Mouse (Mus musculus): ENCODE measurements around the gene Vtn.

Vtn gene

DNA sequence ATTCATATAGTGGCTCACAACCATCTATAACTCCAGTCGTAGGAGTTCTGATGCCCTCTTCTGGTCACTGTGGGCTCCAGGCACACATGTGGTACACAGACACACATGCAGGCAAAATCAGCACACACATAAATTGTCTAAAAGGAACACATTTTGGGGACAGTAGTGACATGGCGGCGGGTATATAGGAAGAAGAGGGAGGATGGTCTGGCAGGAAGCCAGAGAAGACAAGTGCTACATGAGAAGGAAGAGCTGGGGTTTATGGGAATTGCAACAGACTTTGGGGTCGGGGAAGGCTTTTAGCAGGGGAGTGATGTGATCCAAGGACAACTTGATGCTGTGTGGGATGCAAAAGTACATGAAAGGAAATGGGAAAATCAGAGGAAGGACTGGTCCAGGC lies 35.6 kb downstream of the Vtn start:
- DNase-seq (ENCODE audit: low read depth, low spot score): no peak

DNA sequence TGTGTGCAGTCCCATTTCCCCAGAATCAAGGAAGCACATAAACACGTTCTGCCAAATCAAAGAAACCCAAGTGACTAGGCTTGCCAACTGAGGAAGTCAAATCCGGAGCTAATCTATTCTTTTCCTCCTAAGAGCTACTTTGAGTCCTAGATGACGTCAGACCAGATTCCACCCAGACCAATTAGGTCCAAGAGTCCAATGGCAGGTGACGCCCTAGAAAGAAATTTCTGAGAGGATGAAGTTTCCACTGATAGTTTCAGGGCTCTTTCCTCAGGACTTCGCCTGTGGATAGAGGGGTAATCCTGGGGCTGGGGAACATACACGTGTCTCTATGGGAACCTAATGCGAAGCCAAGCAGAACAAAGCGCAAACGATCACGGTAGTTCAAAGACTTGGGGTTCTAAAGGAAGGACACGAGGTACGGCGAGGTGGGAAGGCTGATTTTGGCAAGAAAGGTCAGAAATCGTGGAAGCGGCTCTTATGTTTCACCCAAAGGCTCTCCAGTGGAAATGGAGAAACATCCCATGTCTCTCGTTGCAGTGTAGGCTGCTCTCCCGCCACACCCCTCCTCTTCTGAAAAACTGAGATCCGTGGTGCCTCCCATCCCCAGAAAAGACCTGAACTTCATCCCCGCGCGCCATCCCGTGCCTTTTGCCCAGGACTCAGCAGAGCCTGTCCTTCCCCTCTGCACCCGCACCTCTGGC lies 36.6 kb downstream of the Vtn start:
- no peak for DNase-seq (ENCODE audit: low read depth, low spot score)

DNA sequence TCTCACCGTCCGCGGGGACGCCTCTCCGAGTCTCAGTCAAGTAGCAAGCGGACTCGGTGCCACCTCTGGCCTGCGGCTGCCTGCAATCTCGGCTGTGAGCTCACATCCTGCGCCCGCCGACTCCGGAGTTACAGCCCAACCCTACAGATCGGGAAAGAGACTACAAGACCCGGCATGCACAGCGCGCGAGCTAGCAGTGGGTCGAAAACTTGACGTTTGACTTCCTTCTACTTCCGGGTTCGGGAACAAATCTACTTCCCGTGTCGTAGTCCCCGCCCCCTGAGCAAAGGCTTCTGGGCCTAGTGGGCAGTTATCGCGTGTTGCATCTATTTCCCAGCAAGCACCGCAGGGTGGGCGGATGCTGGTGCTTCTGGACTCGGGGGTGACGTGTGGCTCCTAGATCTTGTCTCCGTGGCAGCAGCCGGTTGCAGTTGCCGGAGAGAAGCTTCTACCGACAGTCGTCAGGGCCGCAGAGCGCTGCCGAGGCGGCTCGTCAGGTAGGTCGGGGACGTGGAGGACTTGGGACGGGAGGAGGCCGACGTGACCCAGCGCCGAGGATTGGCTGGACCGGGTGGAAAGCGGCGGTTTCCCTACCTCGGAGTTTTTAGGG lies 37.3 kb downstream of the Vtn start, which contains the start of the genes Tnfaip1 and Ift20:
TSS of gene Tnfaip1 (minus strand) at position 253 of the 610 bp plus-strand sequence.
TSS of gene Ift20 (plus strand) at position 282 of the 610 bp plus-strand sequence.
- DNase-seq (ENCODE audit: low read depth, low spot score): peak; percentile 100

DNA sequence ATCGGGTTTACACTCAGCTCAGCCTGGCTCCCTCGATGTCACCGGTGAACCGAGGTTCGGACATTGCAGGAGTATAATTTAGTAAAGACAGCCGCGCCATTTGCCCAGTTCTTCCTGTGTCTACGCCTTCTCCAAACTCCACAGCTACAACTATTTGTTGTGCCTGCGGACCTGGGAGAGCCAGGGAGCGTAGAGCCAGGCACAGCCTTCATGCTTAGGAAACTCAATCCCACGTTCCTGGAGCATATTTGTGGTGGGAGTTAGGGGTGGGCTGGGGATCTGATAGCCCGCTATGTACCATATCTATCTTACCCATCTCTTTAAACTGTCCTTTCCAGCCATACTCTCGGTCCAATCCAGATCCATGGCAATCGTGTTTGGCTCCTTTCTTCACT lies 37.8 kb downstream of the Vtn start:
- no peak for DNase-seq (ENCODE audit: low read depth, low spot score)

DNA sequence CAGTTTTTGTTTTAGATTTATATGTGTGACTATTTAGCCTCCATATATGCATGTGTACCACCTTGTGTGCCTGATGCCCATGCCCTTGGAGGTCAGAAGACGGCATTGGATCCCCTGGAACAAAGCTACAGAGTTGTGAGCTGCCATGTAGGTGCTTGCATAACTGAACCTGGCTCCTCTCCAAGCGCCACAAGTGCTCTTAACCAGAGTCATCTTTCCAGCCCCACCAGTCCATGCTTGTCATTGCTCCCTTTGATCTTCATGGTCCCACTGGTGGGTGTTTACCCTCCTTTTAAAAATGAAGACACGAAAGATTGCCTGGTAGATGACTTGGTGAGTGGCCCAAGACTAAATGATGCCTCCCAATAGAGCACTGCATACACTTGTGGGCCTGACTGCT lies 41.5 kb downstream of the Vtn start:
- no peak for DNase-seq (ENCODE audit: low read depth, low spot score)

DNA sequence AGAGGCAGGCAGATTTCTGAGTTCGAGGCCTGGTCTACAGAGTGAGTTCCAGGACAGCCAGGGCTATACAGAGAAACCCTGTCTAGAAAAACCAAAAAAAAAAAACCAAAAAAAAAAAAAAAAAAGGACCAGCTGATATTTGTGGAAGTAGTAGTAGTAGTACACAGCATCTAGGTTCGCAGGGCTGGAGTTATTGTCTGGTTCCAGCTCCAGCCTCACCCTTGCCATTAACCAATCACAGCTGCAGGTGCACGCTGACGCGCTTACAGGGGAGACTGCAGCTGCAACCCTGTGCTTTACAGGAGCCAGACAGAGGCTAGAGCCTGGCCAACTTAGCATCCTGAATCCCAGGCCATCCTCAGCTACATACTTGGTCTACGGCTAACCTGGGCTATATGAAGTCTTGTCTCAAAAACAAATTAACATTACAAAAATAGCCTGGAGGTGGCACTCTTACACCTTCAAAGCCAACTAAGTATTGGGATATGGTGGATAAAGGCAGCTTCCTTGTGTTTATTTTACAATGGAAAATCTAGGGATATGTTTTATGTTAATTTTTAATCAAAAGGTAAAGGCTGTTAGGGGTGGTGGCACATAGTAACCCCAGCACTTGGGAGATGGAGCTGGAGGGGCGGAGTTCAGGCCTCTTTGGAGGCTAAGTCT lies 45.7 kb downstream of the Vtn start:
- no peak for DNase-seq (ENCODE audit: low read depth, low spot score)

DNA sequence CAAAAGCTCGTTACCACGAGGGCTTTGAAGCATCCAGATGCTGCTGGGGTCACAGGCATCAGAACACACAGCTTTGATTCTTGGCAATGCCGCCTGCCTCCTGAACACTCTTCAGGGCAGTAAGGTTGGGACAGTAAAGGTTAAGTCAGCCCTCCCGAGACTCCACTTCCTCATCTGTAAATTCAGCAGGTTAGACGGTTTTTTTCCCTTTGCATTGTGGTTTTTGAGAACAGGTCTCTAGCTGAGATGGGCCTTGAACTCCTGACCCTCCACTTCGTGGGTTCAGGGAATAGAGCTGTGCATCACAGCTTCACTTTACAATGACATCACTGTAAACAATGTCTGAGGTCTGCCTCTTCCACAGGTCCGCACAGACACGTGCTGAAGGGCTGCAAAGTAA lies 46.3 kb downstream of the Vtn start:
- DNase-seq (ENCODE audit: low read depth, low spot score): no peak

DNA sequence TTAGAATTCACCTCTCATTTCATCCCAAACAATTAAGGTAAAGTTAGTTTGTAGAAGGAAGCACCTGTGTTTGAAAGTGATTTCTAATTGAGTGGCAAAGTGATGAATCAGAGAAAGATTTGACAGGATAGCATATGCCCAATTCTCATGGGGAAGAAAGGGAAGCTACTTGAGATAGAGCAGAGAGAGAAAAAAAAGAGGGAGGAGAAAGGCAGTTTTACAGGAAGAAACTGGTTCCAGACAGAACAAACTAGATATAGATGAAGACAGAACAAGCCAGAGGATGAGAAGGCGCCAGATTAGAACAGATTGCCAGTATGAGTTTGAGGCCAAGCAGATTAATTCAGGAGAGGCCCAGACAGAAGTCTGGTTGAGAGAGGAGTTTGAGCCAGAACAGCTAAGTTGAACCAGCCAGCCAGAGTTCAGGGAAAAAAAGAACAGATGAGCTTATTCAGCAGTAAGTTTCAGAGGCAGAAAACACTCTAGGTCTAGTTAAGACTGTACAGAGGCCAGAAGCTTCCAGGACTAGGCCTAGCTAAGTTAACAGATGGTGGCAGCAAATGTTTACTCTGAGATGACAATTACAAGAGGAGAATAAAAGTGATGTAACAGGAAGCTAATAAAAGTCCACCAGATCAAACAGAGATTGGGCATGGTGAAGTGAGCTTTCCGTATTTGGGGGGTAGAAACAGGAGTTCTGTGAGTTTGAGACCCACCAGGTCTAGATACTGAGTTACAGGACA lies 49.0 kb downstream of the Vtn start:
- DNase-seq (ENCODE audit: low read depth, low spot score): no peak

DNA sequence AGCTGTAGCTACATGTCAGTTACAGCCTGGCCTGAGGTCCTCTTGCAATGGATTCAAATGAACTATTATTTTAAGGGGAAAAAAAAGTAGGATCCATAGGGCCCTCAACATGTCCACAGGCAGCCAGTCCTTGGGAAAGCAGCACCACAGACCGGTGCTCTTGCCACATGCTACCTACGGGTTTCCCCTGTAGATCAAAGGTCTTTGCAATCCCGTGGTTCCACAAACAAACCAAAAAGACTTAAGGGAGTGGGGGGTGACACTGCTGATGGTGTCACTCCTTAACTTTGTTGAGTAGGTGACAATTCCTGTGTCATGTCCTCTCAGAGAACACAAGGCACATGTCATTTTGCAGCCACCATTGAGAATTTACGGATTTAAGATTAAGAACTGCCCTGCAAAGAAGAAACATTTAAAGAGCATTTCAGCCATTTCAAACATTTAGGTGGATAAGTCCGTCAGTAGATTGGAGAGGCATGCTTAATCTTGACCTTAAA lies 50.6 kb downstream of the Vtn start:
- DNase-seq (ENCODE audit: low read depth, low spot score): no peak

DNA sequence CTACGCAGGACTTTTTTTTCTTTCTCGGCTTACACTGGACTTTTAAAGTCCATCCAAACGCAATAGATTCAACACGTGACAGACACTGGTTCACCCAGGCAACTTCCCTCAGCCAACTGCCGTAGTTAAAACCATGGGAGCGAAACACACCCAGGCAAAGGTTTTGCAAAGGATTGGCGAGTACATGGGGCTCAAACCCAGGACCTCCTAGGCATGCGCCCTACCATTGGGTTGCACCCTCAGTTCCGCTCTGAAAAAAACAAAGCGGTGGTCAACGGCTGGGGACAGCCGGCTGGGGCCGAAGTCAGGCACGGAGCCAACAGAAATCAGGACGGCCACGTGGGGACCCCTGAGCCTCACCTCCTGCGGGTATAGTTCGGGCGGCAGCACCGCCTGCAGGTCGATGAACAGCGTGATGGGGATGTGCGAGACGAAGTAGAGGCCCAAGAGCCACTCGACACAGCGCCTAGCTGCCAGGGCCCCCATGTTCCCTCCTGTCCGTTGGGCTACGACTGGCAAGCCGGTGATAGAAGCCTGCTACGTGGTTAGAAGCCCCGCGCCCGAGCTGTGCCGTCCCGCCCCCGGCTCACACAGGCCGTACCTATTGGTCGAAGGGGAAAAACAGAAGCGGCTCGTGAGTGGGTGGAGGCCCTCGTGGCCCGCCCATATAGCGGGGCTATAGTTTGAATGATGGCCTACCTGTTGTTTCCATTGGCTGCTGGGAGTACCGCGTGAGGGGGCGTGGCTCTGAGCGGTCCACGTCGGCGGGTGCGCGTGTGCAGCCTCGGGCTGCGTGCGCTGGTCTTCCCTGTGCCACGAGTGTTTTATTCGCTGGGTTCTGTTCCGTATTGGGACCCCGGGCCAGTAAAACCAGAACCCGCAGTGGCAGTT lies 51.5 kb downstream of the Vtn start, which contains the start of gene Tmem97:
TSS of gene Tmem97 (minus strand) at position 610 of the 891 bp plus-strand sequence.
- DNase-seq (ENCODE audit: low read depth, low spot score): peak; percentile 97

DNA sequence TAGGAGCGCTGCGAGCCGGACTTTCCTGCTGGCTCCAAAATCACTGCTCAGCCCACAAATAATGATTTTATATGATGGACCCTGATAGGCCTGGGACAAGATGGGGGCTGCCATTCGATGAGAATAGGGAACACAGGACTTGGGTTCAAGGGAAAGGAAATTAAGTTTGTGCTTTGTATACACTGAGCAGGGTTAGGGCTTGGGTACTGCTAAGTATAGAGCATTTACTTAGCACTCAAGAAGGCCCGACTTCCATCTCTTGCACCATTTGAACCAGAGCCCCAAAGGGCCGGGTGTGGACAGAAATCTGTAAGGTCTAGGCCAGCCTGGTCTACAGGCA lies 52.1 kb downstream of the Vtn start:
- no peak for DNase-seq (ENCODE audit: low read depth, low spot score)
